Mouse (Mus musculus): ENCODE data around the gene Hspbp1. TPM values are rescaled to one million over a fixed set of nuclear protein-coding genes. Genes with fewer than 3 reads are reported as not detected.

Gene Hspbp1
- total RNA-seq, 2 experiments from 2014 or later = 82.1 to 92.1 TPM

DNA sequence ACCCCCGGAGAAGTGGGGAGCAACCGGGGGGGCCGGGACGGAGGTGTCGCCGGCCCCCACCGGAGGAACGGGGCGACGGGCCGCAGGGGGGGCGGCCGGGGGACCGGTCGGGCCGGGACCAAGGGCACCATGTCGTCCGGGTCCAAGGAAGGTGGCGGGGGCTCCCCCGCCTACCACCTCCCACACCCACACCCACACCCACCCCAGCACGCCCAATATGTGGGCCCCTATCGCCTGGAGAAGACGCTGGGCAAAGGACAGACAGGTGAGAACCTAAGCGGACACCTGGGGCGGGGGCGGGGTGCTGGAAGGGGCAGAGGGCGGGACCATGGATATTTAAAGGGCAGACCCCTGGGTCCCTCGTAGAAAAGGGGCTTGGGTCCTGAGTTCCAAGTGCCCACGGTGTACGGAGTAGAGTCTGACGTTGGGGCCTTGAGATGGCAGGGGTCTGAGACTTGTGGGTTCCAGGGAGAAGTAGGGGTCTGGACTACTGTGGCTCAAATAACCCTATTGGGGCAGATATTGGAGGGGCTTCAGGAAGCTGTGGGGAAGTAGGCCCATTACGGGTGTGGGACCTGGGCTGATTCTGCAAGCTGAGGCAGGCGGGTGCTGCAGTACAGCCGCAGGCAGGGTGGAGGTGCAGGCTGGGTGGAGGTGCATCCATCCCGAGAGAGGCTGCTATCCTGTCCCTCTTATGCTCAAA lies 6.2 kb upstream of the Hspbp1 start:
- H3K27ac ChIP-seq = peak overlapping the region; percentile 95
- DNase-seq (ENCODE audit: low spot score in 2 of 2) = no peak
- peak; percentile 19 for TF ChIP-seq CTCF (conservative IDR thresholded peaks at IDR 0.05)
- H3K4me3 ChIP-seq = peak overlapping the region; percentile 66

DNA sequence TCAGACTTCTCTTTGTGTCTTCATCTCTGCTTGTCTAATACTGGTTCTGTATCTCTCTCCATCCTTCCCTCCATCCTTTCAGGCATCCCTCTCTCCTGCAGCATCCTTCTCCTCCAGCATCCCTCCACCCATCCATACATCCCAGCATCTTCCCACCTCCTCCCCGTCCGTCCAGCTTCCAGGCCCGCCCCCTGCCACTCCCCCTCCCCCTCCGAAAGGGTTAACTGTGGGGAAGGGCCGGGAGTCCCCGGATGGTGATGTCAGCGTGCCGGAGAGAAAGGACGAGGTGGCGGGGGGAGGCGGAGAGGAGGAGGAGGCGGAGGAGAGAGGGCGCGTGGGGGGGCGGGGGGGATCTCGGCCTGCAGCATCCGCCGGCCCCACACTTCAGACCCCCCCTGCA lies 5.5 kb upstream of the Hspbp1 start, which contains the start of gene Brsk1:
Brsk1 (plus strand) TSS at position 218 of the 400 bp plus-strand sequence.
- Histone ChIP-seq H3K4me3 (peak within 1 kb of the TSS; percentile 66), H3K27ac (peak within 1 kb of the TSS; percentile 95)
- no peak for TF ChIP-seq CTCF (conservative IDR thresholded peaks at IDR 0.05)
- DNase-seq (ENCODE audit: low spot score in 2 of 2) = peak; percentile 86 to 88

DNA sequence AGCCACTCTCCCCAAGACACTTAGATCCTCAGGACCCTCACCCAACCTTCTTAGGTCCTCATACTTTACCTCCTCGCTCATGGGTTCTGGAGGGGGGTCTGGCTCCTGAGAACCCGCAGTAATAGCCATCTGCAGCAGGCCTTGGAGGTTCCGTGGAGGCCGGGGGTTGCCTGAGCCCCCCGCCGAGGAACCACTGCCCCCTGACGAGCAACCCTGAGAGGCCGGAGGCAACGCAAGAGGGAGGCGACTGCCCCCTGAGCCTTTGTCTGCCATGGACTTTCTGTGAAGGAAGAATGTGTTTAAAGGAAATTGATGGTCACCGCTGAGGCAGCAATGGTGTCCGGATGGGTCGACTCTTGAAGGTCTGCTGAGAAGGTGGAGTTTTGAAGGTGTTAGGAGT lies 665 bp downstream of the Hspbp1 start:
- peak overlapping the region; percentile 63 for H3K4me3 ChIP-seq
- no peak for DNase-seq (ENCODE audit: low spot score in 2 of 2)
- peak overlapping the region; percentile 89 for H3K27ac ChIP-seq
- no peak for TF ChIP-seq CTCF (conservative IDR thresholded peaks at IDR 0.05)

DNA sequence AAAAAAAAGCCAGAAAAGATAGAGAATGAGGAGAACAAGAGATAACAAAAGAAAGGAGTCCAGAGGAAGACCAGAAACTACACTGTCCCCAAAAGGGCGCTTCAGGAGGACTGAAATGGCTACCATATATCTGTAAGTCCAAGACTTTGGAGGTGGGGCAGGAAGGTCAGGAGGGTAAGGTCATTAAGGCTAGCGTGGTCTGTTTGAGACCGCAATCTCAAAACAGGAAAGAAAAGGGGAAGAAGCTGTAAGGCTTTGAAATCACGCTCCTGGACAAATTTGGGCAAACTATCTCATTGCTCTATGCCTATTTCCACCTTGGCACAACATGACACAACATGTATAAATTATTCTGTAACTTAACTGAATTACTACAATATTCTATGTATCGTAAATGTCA lies 1.6 kb downstream of the Hspbp1 start:
- TF ChIP-seq CTCF (conservative IDR thresholded peaks at IDR 0.05) = no peak
- no peak overlapping the region for H3K4me3 ChIP-seq

DNA sequence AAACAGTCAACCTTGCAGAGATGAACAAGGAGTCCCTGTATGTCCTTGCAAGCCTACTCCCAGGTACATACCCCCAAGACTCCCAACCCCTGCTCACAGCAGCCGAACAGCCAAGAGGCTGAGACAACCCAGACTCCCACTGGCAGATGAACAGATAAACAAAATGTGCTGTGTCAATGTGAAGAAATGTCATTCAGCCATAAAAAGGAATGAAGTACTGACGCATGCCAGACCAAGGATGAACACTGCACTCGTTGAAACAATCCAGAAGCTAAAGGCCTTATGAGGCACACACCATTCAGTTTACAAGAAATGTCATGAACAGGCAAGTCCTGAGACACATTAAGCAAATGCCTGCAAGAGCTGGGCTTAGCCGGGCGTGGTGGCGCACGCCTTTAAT lies 9.7 kb downstream of the Hspbp1 start:
- H3K27ac ChIP-seq = no peak overlapping the region
- no peak for DNase-seq (ENCODE audit: low spot score in 2 of 2)
- no peak for TF ChIP-seq CTCF (conservative IDR thresholded peaks at IDR 0.05)
- no peak overlapping the region for H3K4me3 ChIP-seq

More for the DNA sequence above, 1.6 kb downstream of the Hspbp1 start:
- no peak overlapping the region for H3K27ac ChIP-seq
- no peak for DNase-seq (ENCODE audit: low spot score in 2 of 2)

DNA sequence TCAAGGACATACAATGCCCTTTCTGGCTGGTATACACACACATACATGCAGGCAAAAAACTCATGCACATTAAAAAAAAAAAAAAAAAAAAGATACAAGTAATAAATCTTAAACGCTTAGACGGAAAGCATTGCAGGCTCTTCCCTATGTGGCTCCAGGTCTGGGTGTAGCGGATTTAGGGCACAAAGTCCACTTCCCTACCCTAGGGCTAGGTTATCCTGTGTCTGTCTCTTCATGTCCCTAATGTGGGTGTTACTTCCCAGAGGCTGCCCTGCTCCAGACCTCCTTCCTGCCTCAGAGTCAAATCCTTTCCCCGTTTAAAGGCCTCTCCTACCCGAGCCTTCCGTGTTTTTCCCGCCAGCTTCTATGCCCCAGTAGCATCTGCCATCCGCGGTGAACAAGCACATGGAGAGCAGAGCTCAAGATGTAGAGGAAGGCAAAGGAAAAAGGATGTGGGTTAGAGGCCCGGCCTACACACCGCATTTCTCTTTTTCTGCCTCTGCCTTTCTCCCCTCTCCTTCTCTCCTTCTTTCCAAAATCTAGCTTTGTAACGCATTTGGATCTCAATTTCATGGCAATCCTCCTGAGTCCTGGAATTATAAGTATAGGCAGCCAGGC lies 10.6 kb downstream of the Hspbp1 start:
- no peak for DNase-seq (ENCODE audit: low spot score in 2 of 2)
- Histone ChIP-seq H3K27ac (no peak overlapping the region), H3K4me3 (no peak overlapping the region)
- no peak for TF ChIP-seq CTCF (conservative IDR thresholded peaks at IDR 0.05)

DNA sequence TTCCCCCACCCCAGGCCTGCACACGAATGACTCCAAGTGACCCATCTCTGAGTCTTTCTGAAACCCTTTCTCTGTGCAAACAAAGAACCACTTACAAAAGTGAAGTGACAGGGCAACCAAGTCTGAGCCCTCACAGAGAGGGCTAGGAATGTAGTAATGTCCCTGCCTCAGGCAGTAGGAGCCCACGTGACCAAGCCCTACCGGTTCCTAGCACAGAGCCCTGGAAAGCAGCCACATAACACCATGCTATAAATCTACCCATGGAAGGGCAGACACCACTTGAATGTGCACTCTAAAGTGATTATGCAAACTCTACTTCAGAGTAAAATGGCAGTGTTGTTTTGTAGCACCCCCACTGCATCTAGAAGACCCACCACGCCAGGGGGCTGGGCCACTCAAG lies 12.9 kb downstream of the Hspbp1 start:
- peak overlapping the region; percentile 32; the same call in 1 of the 2 replicates for H3K27ac ChIP-seq
- no peak for DNase-seq (ENCODE audit: low spot score in 2 of 2)
- no peak overlapping the region for H3K4me3 ChIP-seq
- no peak for TF ChIP-seq CTCF (conservative IDR thresholded peaks at IDR 0.05)

DNA sequence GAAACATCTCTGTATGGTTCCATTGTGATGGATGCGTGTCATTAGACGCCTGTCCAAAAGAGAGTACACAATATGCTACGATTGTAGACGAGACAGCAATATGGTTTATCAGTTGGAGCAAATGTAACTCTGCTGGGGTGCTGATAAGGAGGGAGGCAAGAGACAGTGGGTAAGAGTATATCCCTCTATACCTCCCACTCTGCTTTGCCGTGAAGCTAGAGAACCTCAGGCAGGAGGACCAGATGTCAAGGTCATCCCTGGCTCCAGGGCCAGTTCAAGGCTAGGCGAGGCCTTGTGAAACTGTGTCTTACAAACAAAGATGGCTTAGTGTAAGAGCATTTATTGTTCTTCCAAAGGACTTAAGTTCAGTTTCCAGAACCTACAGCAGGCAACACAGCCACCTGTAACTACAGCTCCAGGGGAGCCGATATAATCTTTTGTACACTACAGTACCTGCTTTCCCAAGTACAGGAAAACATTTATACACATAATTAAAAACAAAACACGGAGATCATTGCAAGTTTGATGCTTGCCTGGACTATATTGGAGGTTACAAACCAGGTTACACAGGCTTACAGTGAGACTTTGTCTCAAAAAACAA lies 14.1 kb downstream of the Hspbp1 start:
- no peak for DNase-seq (ENCODE audit: low spot score in 2 of 2)
- Histone ChIP-seq H3K27ac (no peak overlapping the region), H3K4me3 (no peak overlapping the region)
- TF ChIP-seq CTCF (conservative IDR thresholded peaks at IDR 0.05) = no peak

DNA sequence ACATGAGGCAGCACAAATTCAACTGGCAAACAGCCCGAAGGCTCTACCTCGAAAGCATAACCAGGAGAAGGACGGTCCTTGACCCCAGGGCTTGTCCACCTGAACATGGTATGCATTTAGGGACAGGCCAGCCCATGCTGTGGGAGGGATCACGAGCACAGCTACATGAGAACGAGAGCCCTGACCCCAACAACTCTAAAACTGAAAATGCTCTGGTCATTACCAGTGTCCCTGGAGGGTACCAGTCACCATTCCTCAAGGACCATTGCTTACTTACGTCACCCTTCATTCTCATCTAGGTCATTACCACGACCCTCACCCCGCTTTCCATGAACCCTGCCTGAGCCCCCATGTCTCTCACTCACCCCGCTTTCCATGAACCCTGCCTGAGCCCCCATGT lies 15.7 kb downstream of the Hspbp1 start:
- H3K27ac ChIP-seq = no peak overlapping the region
- TF ChIP-seq CTCF (conservative IDR thresholded peaks at IDR 0.05) = no peak

DNA sequence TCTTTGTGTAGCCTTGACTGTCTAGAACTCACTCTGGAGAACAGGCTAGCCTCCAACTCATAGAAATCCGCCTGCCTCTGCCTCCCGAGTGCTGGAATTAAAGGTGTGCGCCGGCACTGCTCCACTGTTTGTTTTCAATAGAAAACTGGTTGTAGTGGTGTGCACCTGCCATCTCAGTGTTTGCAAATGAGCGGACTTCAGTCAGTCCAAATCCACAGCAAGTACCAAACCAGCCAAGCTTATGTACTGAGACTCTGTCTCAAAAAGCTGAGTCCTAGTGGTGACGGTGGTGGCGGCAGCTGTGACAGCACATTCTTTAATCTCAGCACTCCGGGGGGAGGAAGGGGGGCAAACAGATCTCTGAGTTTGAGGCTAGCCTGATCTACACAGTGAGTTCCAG lies 16.4 kb downstream of the Hspbp1 start:
- Histone ChIP-seq H3K4me3 (no peak overlapping the region), H3K27ac (no peak overlapping the region)
- no peak for TF ChIP-seq CTCF (conservative IDR thresholded peaks at IDR 0.05)
- no peak for DNase-seq (ENCODE audit: low spot score in 2 of 2)

More for the DNA sequence above, 15.7 kb downstream of the Hspbp1 start:
- DNase-seq (ENCODE audit: low spot score in 2 of 2) = no peak
- no peak overlapping the region for H3K4me3 ChIP-seq

DNA sequence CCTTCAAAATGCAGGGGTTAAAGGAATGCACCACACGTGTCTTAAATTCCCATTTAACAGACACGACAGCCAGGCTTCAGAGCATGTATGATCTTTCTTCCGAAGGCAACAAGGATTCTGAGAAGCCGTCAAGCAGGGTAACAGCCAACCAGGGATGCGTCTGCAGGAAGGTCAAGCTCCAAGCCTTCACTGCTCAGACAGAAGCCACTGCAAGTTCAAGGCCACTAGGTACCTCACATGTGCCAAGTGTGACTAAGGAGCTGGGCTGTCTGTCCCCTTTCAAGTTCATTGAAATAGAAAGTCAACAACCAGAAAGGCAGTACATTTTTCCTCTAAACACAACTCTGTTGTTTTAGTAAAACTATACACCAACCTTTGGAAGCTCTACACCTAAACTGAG lies 18.0 kb downstream of the Hspbp1 start:
- DNase-seq (ENCODE audit: low spot score in 2 of 2) = no peak
- TF ChIP-seq CTCF (conservative IDR thresholded peaks at IDR 0.05) = no peak

DNA sequence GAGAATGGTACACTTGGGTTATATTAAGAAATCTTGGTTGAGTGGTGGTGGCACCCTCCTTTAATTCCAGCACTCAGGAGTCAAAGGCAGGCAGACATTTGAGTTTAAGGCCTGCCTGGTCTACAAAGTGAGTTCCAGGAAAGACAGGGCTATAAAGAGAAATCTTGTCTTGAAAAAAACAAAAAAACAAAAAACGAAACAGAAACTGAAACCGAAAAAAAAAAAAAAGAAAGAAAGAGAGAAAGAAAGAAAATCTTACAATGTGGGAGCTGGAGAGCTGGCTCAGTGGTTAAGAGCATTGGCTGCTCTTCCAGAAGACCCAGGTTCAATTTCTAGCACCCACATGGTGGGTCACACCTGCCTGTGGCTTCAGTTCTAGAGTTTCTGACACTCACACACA lies 21.1 kb downstream of the Hspbp1 start:
- TF ChIP-seq CTCF (conservative IDR thresholded peaks at IDR 0.05) = no peak
- Histone ChIP-seq H3K27ac (no peak overlapping the region), H3K4me3 (no peak overlapping the region)
- no peak for DNase-seq (ENCODE audit: low spot score in 2 of 2)

More for the DNA sequence above, 18.0 kb downstream of the Hspbp1 start:
- H3K4me3 ChIP-seq = no peak overlapping the region
- H3K27ac ChIP-seq = no peak overlapping the region

DNA sequence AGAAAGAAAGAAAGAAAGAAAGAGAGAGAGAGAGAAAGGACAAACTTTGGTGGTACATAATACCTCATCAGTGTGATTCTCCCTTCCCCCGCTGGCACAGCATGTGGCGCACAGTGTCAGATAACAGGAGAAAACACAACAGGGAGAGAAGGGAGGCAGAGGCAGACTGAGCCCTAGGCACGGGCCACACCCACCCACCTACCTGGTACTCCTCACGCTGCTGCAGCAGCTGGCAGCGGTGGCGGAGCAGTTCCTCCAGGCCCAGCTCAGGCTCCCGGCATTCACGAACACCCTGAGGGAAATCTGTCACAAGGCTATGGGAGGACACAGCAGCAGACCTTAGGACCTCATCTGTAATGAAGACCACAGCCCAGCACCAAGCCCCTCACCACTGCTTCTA lies 21.7 kb downstream of the Hspbp1 start:
- Histone ChIP-seq H3K27ac (no peak overlapping the region), H3K4me3 (no peak overlapping the region)
- DNase-seq (ENCODE audit: low spot score in 2 of 2) = no peak
- TF ChIP-seq CTCF (conservative IDR thresholded peaks at IDR 0.05) = no peak
